ENCODE assay signal across 10 mouse cellular contexts in the genomic region with DNA sequence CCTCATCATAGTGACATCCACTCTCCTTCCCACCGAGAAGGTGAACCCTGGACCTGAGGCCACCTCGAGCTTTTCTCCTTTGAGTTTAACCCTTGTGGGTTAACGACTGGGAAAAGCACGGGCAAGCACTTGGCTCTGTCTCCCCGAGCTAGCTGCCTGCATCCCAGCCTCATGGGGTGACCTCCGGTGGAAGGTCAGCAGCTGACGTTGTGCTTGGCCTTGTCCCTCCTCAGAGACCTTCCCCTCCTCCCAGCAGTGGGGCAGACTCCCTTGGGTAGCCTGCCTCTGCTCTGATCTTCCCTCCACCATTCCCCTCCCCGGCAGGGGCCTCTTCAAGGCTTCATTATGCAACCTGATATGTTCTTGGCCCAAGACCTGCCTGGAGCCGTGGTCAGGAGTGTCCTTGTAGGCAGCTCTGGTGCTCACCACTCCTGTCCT. TPM values are rescaled to one million over a fixed set of nuclear protein-coding genes. Genes with fewer than 3 reads are reported as not detected.
DNase-seq lines count a peak whose midpoint lies in the region; ATAC-seq and TF ChIP-seq lines count a peak whose summit lies in the region.
"Had no signal": no experiment of that assay in that cellular context is flagged by ENCODE, and none has a peak within 500 bp of the region (broad histone marks: within the 10 kb centered on the region; RNA-seq: fewer than 3 reads in every experiment).

No protein-coding gene starts in this region.

- no peak overlapping the region for H3K4me3 ChIP-seq in lung, postnatal 0 days (ENCODE audit: low read depth, low read length)
- H3K4me3 ChIP-seq in brown adipose tissue, adult 24 weeks (ENCODE audit: insufficient read depth, low read depth, low read length): no peak overlapping the region
- H3K4me3 ChIP-seq in kidney, adult 2 months (ENCODE audit: insufficient read depth, low read depth, low read length): no peak overlapping the region
- H3K4me3 ChIP-seq: embryonic facial prominence, embryonic 13.5 days had no signal

- H3K27me3 ChIP-seq in lung, postnatal 0 days (replicated peaks; ENCODE audit: insufficient read depth, low read length): no peaks in the 10 kb centered on the region
- no peaks in the 10 kb centered on the region for H3K27me3 ChIP-seq in kidney, adult 2 months (replicated peaks; ENCODE audit: control insufficient read depth, insufficient read depth, low read length)
- H3K27me3 ChIP-seq: embryonic facial prominence, embryonic 13.5 days had no signal

- H3K36me3 ChIP-seq in lung, postnatal 0 days (ENCODE audit: insufficient read depth, low read length): no peaks in the 10 kb centered on the region
- H3K36me3 ChIP-seq in kidney, adult 2 months (ENCODE audit: control insufficient read depth, insufficient read depth, low read length): no peaks in the 10 kb centered on the region
- H3K36me3 ChIP-seq: embryonic facial prominence, embryonic 13.5 days had no signal

- no peak for TF ChIP-seq CTCF in lung, postnatal 0 days (IDR thresholded peaks at IDR 0.05)
- TF ChIP-seq CTCF in kidney, adult 2 months (conservative IDR thresholded peaks at IDR 0.05; ENCODE audit: insufficient read depth, insufficient read length, low read depth, low read length): no peak

- no peak for TF ChIP-seq EP300 in lung, postnatal 0 days (IDR thresholded peaks at IDR 0.05)

- no peak for TF ChIP-seq POLR2A in kidney, adult 2 months (IDR thresholded peaks at IDR 0.05; ENCODE audit: low read depth, low read length)

- peak; percentile 63 for ATAC-seq in lung, postnatal 0 days
- no peak for ATAC-seq in erythroblast, adult 5-6 weeks (replicated peaks; ENCODE audit: low FRiP score, poor library complexity, severe bottlenecking)
- ATAC-seq: hindbrain, embryonic 16.5 days had no signal

- DNase-seq in lung, postnatal 0 days (ENCODE audit: low spot score): peak; percentile 67
- no peak for DNase-seq in lung, postnatal 14 days
- peak; percentile 96 for DNase-seq in kidney, adult 2 months
- peak; percentile 47 for DNase-seq in testis, postnatal 14 days (ENCODE audit: low spot score)
- no peak for DNase-seq in layer of hippocampus, adult 18-20 months (ENCODE audit: low spot score in 2 of 2)
- DNase-seq: thymus, postnatal 4 days had no signal

- 0 out of 2 replicates have a peak overlapping the region, but pooled peaks have one; percentile 29 for H3K27ac ChIP-seq in lung, postnatal 0 days (ENCODE audit: low read length)
- peak overlapping the region; percentile 88 for H3K27ac ChIP-seq in brown adipose tissue, adult 24 weeks (replicated peaks; ENCODE audit: low read depth, low read length)
- peak overlapping the region; percentile 87 for H3K27ac ChIP-seq in kidney, adult 2 months (ENCODE audit: insufficient read depth, low read depth, low read length)
- H3K27ac ChIP-seq: embryonic facial prominence, embryonic 13.5 days had no signal

- WGBS in lung, postnatal 0 days: 29% methylated on average over 9 of the region's 9 CpGs
- WGBS in kidney, adult 2 months: 37% methylated on average over 9 of the region's 9 CpGs

- H3K9ac ChIP-seq in lung, postnatal 0 days (replicated peaks; ENCODE audit: low read depth): no peak overlapping the region
- H3K9ac ChIP-seq: embryonic facial prominence, embryonic 13.5 days had no signal

- no peak overlapping the region for H3K4me2 ChIP-seq in lung, postnatal 0 days (replicated peaks; ENCODE audit: low read depth, low read length)
- H3K4me2 ChIP-seq: embryonic facial prominence, embryonic 13.5 days had no signal

- no peaks in the 10 kb centered on the region for H3K9me3 ChIP-seq in lung, postnatal 0 days (ENCODE audit: low read length)
- H3K9me3 ChIP-seq: embryonic facial prominence, embryonic 13.5 days had no signal

- H3K4me1 ChIP-seq in lung, postnatal 0 days (ENCODE audit: insufficient read depth, low read depth, low read length): peaks cover 7% of the 10 kb centered on the region; the same call in 1 of the 2 replicates
- peaks cover 19% of the 10 kb centered on the region for H3K4me1 ChIP-seq in brown adipose tissue, adult 24 weeks (ENCODE audit: control insufficient read depth, insufficient read depth, insufficient read length, low read length)
- H3K4me1 ChIP-seq in kidney, adult 2 months (ENCODE audit: control insufficient read depth, insufficient read depth, low read length): peaks cover 45% of the 10 kb centered on the region

RNA-seq across cellular contexts. Expression of a gene that starts 38.2 kb away (rescaled TPM):
- 15.9 and 23.3 TPM in 2 replicates for polyA plus RNA-seq in lung, postnatal 0 days (2015; fragmentation: Nextera tagmentation; extraction: Ambion mirVana)
- polyA plus RNA-seq in brown adipose tissue, adult 24 weeks (2012; ENCODE audit: insufficient read depth, insufficient read length, missing spikeins): 20.7 and 29.1 TPM in 2 replicates
- polyA plus RNA-seq in kidney, adult 2 months (2012; rRNA removed): 49.8 and 53.4 TPM in 2 replicates
- total RNA-seq in erythroblast, adult 5-6 weeks (2015; ENCODE audit: low replicate concordance): not detected in 2 replicates
- total RNA-seq in erythroblast, adult 5-6 weeks (2017; ENCODE audit: low replicate concordance): not detected in 2 replicates
- 100 to 1,000 TPM; 329 to 337 TPM for total RNA-seq in layer of hippocampus, adult 18-20 months (2021)

Comparison
In these comparisons a context has a peak if more than half of its experiments do, and no peak if none do; other contexts are left out.
1. DNase-seq: peak in lung, postnatal 0 days (single experiment), kidney, adult 2 months (single experiment) and testis, postnatal 14 days (single experiment); none in lung, postnatal 14 days (single experiment) and layer of hippocampus, adult 18-20 months (0 of 2).
2. H3K27ac ChIP-seq: peak in every context shown above with its lines; median percentile 88 in brown adipose tissue, adult 24 weeks; 87 in kidney, adult 2 months; 29 in lung, postnatal 0 days.